Mouse (Mus musculus): Measurements from ENCODE around the gene Rbks. TPM values are rescaled to one million over a fixed set of nuclear protein-coding genes. Genes with fewer than 3 reads are reported as not detected.
"Not testable (repeated sequence)": the region's sequence is repeated elsewhere in the genome, so short reads cannot be mapped to it uniquely, and the experiment has no call there.

Gene Rbks
- polyA plus RNA-seq, 1 experiment from 2014 or later = 4.2 TPM

- no peak for ATAC-seq (ENCODE audit: insufficient number of reproducible peaks, low FRiP score, low TSS enrichment, low read depth)
- Histone ChIP-seq H3K27me3 (no peaks in the 10 kb centered on the region), H3K4me1 (peaks cover 22% of the 10 kb centered on the region), H3K4me2 (replicated peaks) (no peak overlapping the region), H3K27ac (replicated peaks) (no peak overlapping the region), H3K9me3 (replicated peaks) (no peaks in the 10 kb centered on the region), H3K9ac (no peak overlapping the region), H3K4me3 (replicated peaks) (no peak overlapping the region), H3K36me3 (no peaks in the 10 kb centered on the region)
- WGBS = 80% methylated on average over 7 of the region's 7 CpGs
Observed at GRCm38 (mm10) chr5:31598121-31598520, 99.3 kb downstream of the Rbks start.

GRCm38 (mm10) chr5:31597430-31597944, 99.9 kb downstream of the Rbks start:
- no peak for ATAC-seq (ENCODE audit: insufficient number of reproducible peaks, low FRiP score, low TSS enrichment, low read depth)
- peak overlapping the region; percentile 62; the same call in 1 of the 2 replicates for H3K4me2 ChIP-seq (replicated peaks)
- peaks cover 22% of the 10 kb centered on the region for H3K4me1 ChIP-seq
- WGBS = 59% methylated on average over 6 of the region's 6 CpGs
- no peaks in the 10 kb centered on the region for H3K9me3 ChIP-seq (replicated peaks)
- H3K36me3 ChIP-seq = no peaks in the 10 kb centered on the region
- no peak overlapping the region for H3K27ac ChIP-seq (replicated peaks)
- H3K9ac ChIP-seq = no peak overlapping the region
- no peaks in the 10 kb centered on the region for H3K27me3 ChIP-seq
- no peak overlapping the region for H3K4me3 ChIP-seq (replicated peaks)

GRCm38 (mm10) chr5:31596481-31597429, 100.7 kb downstream of the Rbks start, which contains the start of gene Mrpl33:
TSS of gene Mrpl33 (plus strand) at chr5:31596935.
- Histone ChIP-seq H3K4me3 (replicated peaks) (peak within 1 kb of the TSS; percentile 36), H3K27me3 (no peaks in the 10 kb centered on the region), H3K27ac (replicated peaks) (peak within 1 kb of the TSS; percentile 63), H3K9me3 (replicated peaks) (no peaks in the 10 kb centered on the region), H3K4me1 (peaks cover 16% of the 10 kb centered on the region), H3K9ac (peak within 1 kb of the TSS; percentile 21), H3K4me2 (replicated peaks) (peak within 1 kb of the TSS; percentile 62), H3K36me3 (no peaks in the 10 kb centered on the region)
- 6% methylated on average over 26 of the region's 26 CpGs for WGBS
- ATAC-seq (ENCODE audit: insufficient number of reproducible peaks, low FRiP score, low TSS enrichment, low read depth) = peak; percentile 27; the same call in 1 of the 2 replicates

- no peak for ATAC-seq (ENCODE audit: insufficient number of reproducible peaks, low FRiP score, low TSS enrichment, low read depth)
- no peaks in the 10 kb centered on the region for H3K36me3 ChIP-seq
- H3K4me2 ChIP-seq (replicated peaks) = no peak overlapping the region
- WGBS = 46% methylated on average over 4 of the region's 4 CpGs
- peaks cover 16% of the 10 kb centered on the region for H3K4me1 ChIP-seq
- no peak overlapping the region for H3K27ac ChIP-seq (replicated peaks)
- H3K4me3 ChIP-seq (replicated peaks) = no peak overlapping the region
- H3K27me3 ChIP-seq = no peaks in the 10 kb centered on the region
- H3K9me3 ChIP-seq (replicated peaks) = no peaks in the 10 kb centered on the region
- no peak overlapping the region for H3K9ac ChIP-seq
Observed at GRCm38 (mm10) chr5:31595868-31596267, 101.6 kb downstream of the Rbks start.

- no peak overlapping the region for H3K4me3 ChIP-seq (replicated peaks)
- no peak overlapping the region for H3K27ac ChIP-seq (replicated peaks)
- H3K4me2 ChIP-seq (replicated peaks) = no peak overlapping the region
- peaks cover under 1% of the 10 kb centered on the region; the same call in 1 of the 2 replicates for H3K4me1 ChIP-seq
- whole genome bisulfite sequencing = 89% methylated on average over 7 of the region's 7 CpGs
- no peak for ATAC-seq (ENCODE audit: insufficient number of reproducible peaks, low FRiP score, low TSS enrichment, low read depth)
- no peaks in the 10 kb centered on the region for H3K36me3 ChIP-seq
- no peaks in the 10 kb centered on the region for H3K27me3 ChIP-seq
- no peak overlapping the region for H3K9ac ChIP-seq
- no peaks in the 10 kb centered on the region for H3K9me3 ChIP-seq (replicated peaks)
Observed at GRCm38 (mm10) chr5:31591122-31591521, 106.3 kb downstream of the Rbks start.

GRCm38 (mm10) chr5:31589711-31590319, 107.6 kb downstream of the Rbks start:
- no peak overlapping the region for H3K9ac ChIP-seq
- H3K9me3 ChIP-seq (replicated peaks) = no peaks in the 10 kb centered on the region
- no peaks in the 10 kb centered on the region for H3K27me3 ChIP-seq
- no peak overlapping the region for H3K27ac ChIP-seq (replicated peaks)
- H3K4me2 ChIP-seq (replicated peaks) = no peak overlapping the region
- ATAC-seq (ENCODE audit: insufficient number of reproducible peaks, low FRiP score, low TSS enrichment, low read depth) = no peak
- no peak overlapping the region for H3K4me3 ChIP-seq (replicated peaks)
- 65% methylated on average over 14 of the region's 14 CpGs for WGBS
- no peaks in the 10 kb centered on the region for H3K4me1 ChIP-seq
- H3K36me3 ChIP-seq = no peaks in the 10 kb centered on the region

- not testable (repeated sequence) for H3K36me3 ChIP-seq; H3K9me3 ChIP-seq (replicated peaks); H3K4me2 ChIP-seq (replicated peaks); ATAC-seq (ENCODE audit: insufficient number of reproducible peaks, low FRiP score, low TSS enrichment, low read depth); H3K9ac ChIP-seq; H3K27me3 ChIP-seq; H3K4me3 ChIP-seq (replicated peaks); H3K27ac ChIP-seq (replicated peaks); H3K4me1 ChIP-seq
- 86% methylated on average over 8 of the region's 8 CpGs for WGBS
Observed at GRCm38 (mm10) chr5:31588672-31589071, 108.8 kb downstream of the Rbks start.

GRCm38 (mm10) chr5:31588016-31588415, 109.4 kb downstream of the Rbks start:
- Histone ChIP-seq H3K9me3 (replicated peaks) (no peaks in the 10 kb centered on the region), H3K9ac (no peak overlapping the region), H3K4me3 (replicated peaks) (no peak overlapping the region), H3K27me3 (no peaks in the 10 kb centered on the region), H3K4me1 (no peaks in the 10 kb centered on the region), H3K36me3 (no peaks in the 10 kb centered on the region), H3K4me2 (replicated peaks) (no peak overlapping the region), H3K27ac (replicated peaks) (no peak overlapping the region)
- ATAC-seq (ENCODE audit: insufficient number of reproducible peaks, low FRiP score, low TSS enrichment, low read depth) = no peak
- 52% methylated on average over 2 of the region's 2 CpGs for whole genome bisulfite sequencing

GRCm38 (mm10) chr5:31585526-31585925, 111.9 kb downstream of the Rbks start:
- Histone ChIP-seq H3K4me3 (replicated peaks) (no peak overlapping the region), H3K36me3 (no peaks in the 10 kb centered on the region), H3K9ac (no peak overlapping the region), H3K27me3 (no peaks in the 10 kb centered on the region), H3K9me3 (replicated peaks) (no peaks in the 10 kb centered on the region), H3K4me1 (no peaks in the 10 kb centered on the region), H3K4me2 (replicated peaks) (no peak overlapping the region), H3K27ac (replicated peaks) (no peak overlapping the region)
- no peak for ATAC-seq (ENCODE audit: insufficient number of reproducible peaks, low FRiP score, low TSS enrichment, low read depth)
- 89% methylated on average over 4 of the region's 4 CpGs for WGBS

GRCm38 (mm10) chr5:31583261-31583660, 114.2 kb downstream of the Rbks start:
- 74% methylated on average over 2 of the region's 2 CpGs for whole genome bisulfite sequencing
- H3K4me1 ChIP-seq = no peaks in the 10 kb centered on the region
- H3K9ac ChIP-seq = no peak overlapping the region
- no peak overlapping the region for H3K27ac ChIP-seq (replicated peaks)
- no peak overlapping the region for H3K4me2 ChIP-seq (replicated peaks)
- no peak overlapping the region for H3K4me3 ChIP-seq (replicated peaks)
- H3K27me3 ChIP-seq = no peaks in the 10 kb centered on the region
- H3K9me3 ChIP-seq (replicated peaks) = no peaks in the 10 kb centered on the region
- ATAC-seq (ENCODE audit: insufficient number of reproducible peaks, low FRiP score, low TSS enrichment, low read depth) = no peak
- H3K36me3 ChIP-seq = no peaks in the 10 kb centered on the region

- no peak for ATAC-seq (ENCODE audit: insufficient number of reproducible peaks, low FRiP score, low TSS enrichment, low read depth)
- no peaks in the 10 kb centered on the region for H3K36me3 ChIP-seq
Observed at GRCm38 (mm10) chr5:31581932-31582331, 115.5 kb downstream of the Rbks start.

More at GRCm38 (mm10) chr5:31581932-31582331, 115.5 kb downstream of the Rbks start:
- 66% methylated on average over 3 of the region's 3 CpGs for whole genome bisulfite sequencing
- Histone ChIP-seq H3K27ac (replicated peaks) (no peak overlapping the region), H3K4me1 (no peaks in the 10 kb centered on the region), H3K9me3 (replicated peaks) (no peaks in the 10 kb centered on the region), H3K4me3 (replicated peaks) (no peak overlapping the region), H3K4me2 (replicated peaks) (no peak overlapping the region), H3K27me3 (no peaks in the 10 kb centered on the region), H3K9ac (no peak overlapping the region)

All from embryonic facial prominence, embryonic 15.5 days (tissue).